Mouse (Mus musculus): ENCODE data around the gene Depdc1b. TPM values are rescaled to one million over a fixed set of nuclear protein-coding genes. Genes with fewer than 3 reads are reported as not detected.

Gene Depdc1b
- polyA plus RNA-seq, 1 experiment = 3.7 TPM

DNA sequence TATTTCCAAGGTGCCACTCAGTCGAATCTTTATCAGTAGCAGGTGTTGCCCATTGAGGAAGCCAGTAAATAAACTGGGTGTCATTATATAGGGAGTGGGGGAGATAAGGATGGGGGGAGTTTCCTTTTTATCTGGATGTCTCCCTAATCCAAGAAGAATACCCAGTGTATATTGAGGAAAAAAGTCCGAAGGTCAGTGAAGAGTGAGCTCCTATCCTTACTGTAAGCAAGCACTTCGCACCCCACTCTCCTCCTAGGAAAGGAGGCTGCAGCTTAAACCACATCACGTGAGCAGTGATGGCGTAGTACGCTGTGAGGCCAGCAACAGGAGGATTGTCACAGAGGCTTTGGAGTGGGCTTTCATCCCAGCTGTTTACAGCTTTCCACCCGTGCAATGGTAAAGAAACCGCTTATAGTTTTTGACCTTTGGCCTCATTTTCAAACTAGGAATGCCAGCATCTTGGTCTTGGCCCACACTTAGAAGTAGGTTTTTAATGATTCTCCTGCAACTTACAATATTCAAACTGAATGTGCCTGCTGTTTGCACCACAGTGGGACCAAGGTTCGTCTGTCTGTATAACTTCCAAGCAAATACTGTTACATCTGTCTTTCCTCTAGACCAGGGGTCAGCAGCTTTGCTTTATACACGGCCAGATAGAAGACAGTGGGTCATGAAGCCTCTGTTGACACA lies 23.9 kb downstream of the Depdc1b start:
- Histone ChIP-seq H3K27me3 (ENCODE audit: control insufficient read depth, insufficient read depth, insufficient read length) (no peaks in the 10 kb centered on the region), H3K79me2 (ENCODE audit: control insufficient read depth, insufficient read depth) (no peaks in the 10 kb centered on the region), H3K4me3 (no peak overlapping the region), H3K36me3 (ENCODE audit: control insufficient read depth, insufficient read depth) (no peaks in the 10 kb centered on the region), H3ac (ENCODE audit: control insufficient read depth, insufficient read length) (no peak overlapping the region), H3K4me2 (ENCODE audit: low read depth) (no peak overlapping the region)
- TF ChIP-seq POLR2AphosphoS2 (IDR thresholded peaks at IDR 0.05; ENCODE audit: insufficient read length, low read depth) (no peak), SRF (IDR thresholded peaks at IDR 0.05; ENCODE audit: control insufficient read depth, insufficient read length, low read depth) (no peak), USF1 (IDR thresholded peaks at IDR 0.05; ENCODE audit: low read depth) (no peak), MYOD1 (IDR thresholded peaks at IDR 0.05; ENCODE audit: control insufficient read depth in 1 of 3, insufficient read length in 2 of 3, low read depth in 2 of 3) (no peak), TCF12 (IDR thresholded peaks at IDR 0.05; ENCODE audit: insufficient read depth, poor library complexity, severe bottlenecking) (no peak), REST (IDR thresholded peaks at IDR 0.05; ENCODE audit: insufficient read depth, insufficient read length) (no peak), POLR2A (IDR thresholded peaks at IDR 0.05; ENCODE audit: insufficient read length, low read depth) (no peak), MAX (IDR thresholded peaks at IDR 0.05; ENCODE audit: low read depth) (no peak)

DNA sequence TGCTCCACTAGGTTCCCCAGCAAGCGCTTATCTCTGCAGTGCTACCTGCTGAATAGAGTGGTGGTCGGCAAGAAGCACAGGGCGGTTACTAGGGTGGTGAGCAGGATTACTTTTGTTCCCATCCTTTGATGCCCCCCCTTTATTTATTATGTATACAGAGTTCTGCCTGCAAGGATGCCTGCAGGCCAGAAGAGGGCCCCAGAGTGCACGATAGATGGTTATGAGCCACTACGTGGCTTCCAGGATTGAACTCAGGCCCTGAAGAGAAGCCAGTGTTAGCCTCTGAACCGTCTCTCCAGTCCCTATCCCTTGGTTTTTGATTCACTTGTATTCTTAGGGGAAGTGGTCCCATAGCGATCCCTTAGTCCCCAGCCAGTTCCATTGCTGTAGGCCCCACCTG lies 25.5 kb downstream of the Depdc1b start:
- H3ac ChIP-seq (ENCODE audit: control insufficient read depth, insufficient read length) = no peak overlapping the region
- H3K4me3 ChIP-seq = no peak overlapping the region
- no peaks in the 10 kb centered on the region for H3K36me3 ChIP-seq (ENCODE audit: control insufficient read depth, insufficient read depth)
- no peaks in the 10 kb centered on the region for H3K79me2 ChIP-seq (ENCODE audit: control insufficient read depth, insufficient read depth)
- TF ChIP-seq SRF (IDR thresholded peaks at IDR 0.05; ENCODE audit: control insufficient read depth, insufficient read length, low read depth) (no peak), POLR2A (IDR thresholded peaks at IDR 0.05; ENCODE audit: insufficient read length, low read depth) (no peak), CEBPB (IDR thresholded peaks at IDR 0.05; ENCODE audit: insufficient read depth, poor library complexity, severe bottlenecking) (no peak), MYOG (IDR thresholded peaks at IDR 0.05; ENCODE audit: control insufficient read depth in 1 of 3, insufficient read depth in 1 of 3, insufficient read length in 2 of 3, low read depth in 2 of 3) (no peak), USF1 (IDR thresholded peaks at IDR 0.05; ENCODE audit: low read depth) (no peak), REST (IDR thresholded peaks at IDR 0.05; ENCODE audit: insufficient read depth, insufficient read length) (no peak), POLR2AphosphoS2 (IDR thresholded peaks at IDR 0.05; ENCODE audit: insufficient read length, low read depth) (no peak), MYOD1 (IDR thresholded peaks at IDR 0.05; ENCODE audit: control insufficient read depth in 1 of 3, insufficient read length in 2 of 3, low read depth in 2 of 3) (no peak), MAX (IDR thresholded peaks at IDR 0.05; ENCODE audit: low read depth) (no peak), TCF3 (IDR thresholded peaks at IDR 0.05; ENCODE audit: insufficient read length, low read depth) (no peak), TCF12 (IDR thresholded peaks at IDR 0.05; ENCODE audit: insufficient read depth, poor library complexity, severe bottlenecking) (no peak), E2F4 (IDR thresholded peaks at IDR 0.05; ENCODE audit: insufficient read depth) (no peak)
- no peak overlapping the region for H3K4me2 ChIP-seq (ENCODE audit: low read depth)
- no peaks in the 10 kb centered on the region for H3K27me3 ChIP-seq (ENCODE audit: control insufficient read depth, insufficient read depth, insufficient read length)

DNA sequence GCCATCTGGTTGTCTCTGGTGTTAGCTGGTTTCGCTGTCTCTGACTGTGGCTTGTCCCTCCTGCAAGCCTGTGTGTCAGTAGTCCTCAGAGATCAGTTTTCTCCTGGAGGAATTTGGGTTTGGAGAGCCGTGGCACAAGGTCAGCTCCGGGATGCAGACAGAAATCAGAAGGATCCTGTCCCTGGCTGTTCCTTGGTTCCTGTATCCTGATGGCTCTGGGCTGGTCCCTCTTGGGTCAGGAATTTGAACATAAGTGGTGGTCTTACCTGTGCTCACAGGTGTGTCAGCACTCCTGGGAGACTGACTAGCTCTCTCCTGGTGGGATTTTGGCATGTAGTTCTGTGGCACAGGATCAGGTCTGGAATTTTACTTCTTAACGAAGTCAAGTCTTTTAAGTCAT lies 29.6 kb downstream of the Depdc1b start:
- Histone ChIP-seq H3K4me3 (no peak overlapping the region), H3ac (ENCODE audit: control insufficient read depth, insufficient read length) (no peak overlapping the region), H3K36me3 (ENCODE audit: control insufficient read depth, insufficient read depth) (no peaks in the 10 kb centered on the region), H3K27me3 (ENCODE audit: control insufficient read depth, insufficient read depth, insufficient read length) (no peaks in the 10 kb centered on the region), H3K79me2 (ENCODE audit: control insufficient read depth, insufficient read depth) (no peaks in the 10 kb centered on the region), H3K4me2 (ENCODE audit: low read depth) (no peak overlapping the region)
- no peak for TF ChIP-seq TCF3 (IDR thresholded peaks at IDR 0.05; ENCODE audit: insufficient read length, low read depth)
- TF ChIP-seq SRF (IDR thresholded peaks at IDR 0.05; ENCODE audit: control insufficient read depth, insufficient read length, low read depth) = no peak
- TF ChIP-seq MAX (IDR thresholded peaks at IDR 0.05; ENCODE audit: low read depth) = no peak
- TF ChIP-seq CEBPB (IDR thresholded peaks at IDR 0.05; ENCODE audit: insufficient read depth, poor library complexity, severe bottlenecking) = no peak
- no peak for TF ChIP-seq TCF12 (IDR thresholded peaks at IDR 0.05; ENCODE audit: insufficient read depth, poor library complexity, severe bottlenecking)
- no peak for TF ChIP-seq USF1 (IDR thresholded peaks at IDR 0.05; ENCODE audit: low read depth)
- no peak for TF ChIP-seq MYOD1 (IDR thresholded peaks at IDR 0.05; ENCODE audit: control insufficient read depth in 1 of 3, insufficient read length in 2 of 3, low read depth in 2 of 3)
- no peak for TF ChIP-seq POLR2AphosphoS2 (IDR thresholded peaks at IDR 0.05; ENCODE audit: insufficient read length, low read depth)
- no peak for TF ChIP-seq E2F4 (IDR thresholded peaks at IDR 0.05; ENCODE audit: insufficient read depth)
- TF ChIP-seq MYOG (IDR thresholded peaks at IDR 0.05; ENCODE audit: control insufficient read depth in 1 of 3, insufficient read depth in 1 of 3, insufficient read length in 2 of 3, low read depth in 2 of 3) = no peak
- no peak for TF ChIP-seq REST (IDR thresholded peaks at IDR 0.05; ENCODE audit: insufficient read depth, insufficient read length)
- no peak for TF ChIP-seq POLR2A (IDR thresholded peaks at IDR 0.05; ENCODE audit: insufficient read length, low read depth)

DNA sequence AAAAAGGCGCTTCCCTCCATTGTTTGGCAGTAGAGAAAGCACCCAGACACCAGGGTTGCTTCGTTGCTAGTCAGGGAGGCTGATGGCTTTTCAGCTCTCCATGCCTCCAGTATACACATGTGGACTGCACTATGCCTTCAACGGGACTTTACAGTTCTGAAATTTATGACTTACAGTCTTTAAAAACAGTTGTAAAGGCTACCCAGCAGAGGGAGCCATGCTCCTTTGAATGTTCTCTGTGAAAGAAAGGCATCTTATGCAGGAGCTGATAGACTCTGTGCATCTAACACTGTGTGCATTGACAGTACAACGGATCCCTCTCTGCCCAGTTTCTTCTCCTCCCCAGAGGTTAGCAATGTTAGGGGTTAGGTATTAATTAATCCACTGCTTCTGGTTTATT lies 30.9 kb downstream of the Depdc1b start:
- Histone ChIP-seq H3K4me3 (no peak overlapping the region), H3K79me2 (ENCODE audit: control insufficient read depth, insufficient read depth) (no peaks in the 10 kb centered on the region), H3ac (ENCODE audit: control insufficient read depth, insufficient read length) (no peak overlapping the region), H3K4me2 (ENCODE audit: low read depth) (no peak overlapping the region), H3K36me3 (ENCODE audit: control insufficient read depth, insufficient read depth) (no peaks in the 10 kb centered on the region), H3K27me3 (ENCODE audit: control insufficient read depth, insufficient read depth, insufficient read length) (no peaks in the 10 kb centered on the region)
- TF ChIP-seq MYOD1 (IDR thresholded peaks at IDR 0.05; ENCODE audit: control insufficient read depth in 1 of 3, insufficient read length in 2 of 3, low read depth in 2 of 3) (no peak), TCF3 (IDR thresholded peaks at IDR 0.05; ENCODE audit: insufficient read length, low read depth) (no peak), MYOG (IDR thresholded peaks at IDR 0.05; ENCODE audit: control insufficient read depth in 1 of 3, insufficient read depth in 1 of 3, insufficient read length in 2 of 3, low read depth in 2 of 3) (no peak), SRF (IDR thresholded peaks at IDR 0.05; ENCODE audit: control insufficient read depth, insufficient read length, low read depth) (no peak), USF1 (IDR thresholded peaks at IDR 0.05; ENCODE audit: low read depth) (no peak), POLR2AphosphoS2 (IDR thresholded peaks at IDR 0.05; ENCODE audit: insufficient read length, low read depth) (no peak), MAX (IDR thresholded peaks at IDR 0.05; ENCODE audit: low read depth) (no peak), TCF12 (IDR thresholded peaks at IDR 0.05; ENCODE audit: insufficient read depth, poor library complexity, severe bottlenecking) (no peak), CEBPB (IDR thresholded peaks at IDR 0.05; ENCODE audit: insufficient read depth, poor library complexity, severe bottlenecking) (no peak), REST (IDR thresholded peaks at IDR 0.05; ENCODE audit: insufficient read depth, insufficient read length) (no peak), E2F4 (IDR thresholded peaks at IDR 0.05; ENCODE audit: insufficient read depth) (no peak), POLR2A (IDR thresholded peaks at IDR 0.05; ENCODE audit: insufficient read length, low read depth) (no peak)

Data from myocyte (in vitro differentiated cells).